Mouse (Mus musculus): Measurements from ENCODE around the gene Pclo.

GRCm38 (mm10) chr5:14691995-14692394 lies 177.3 kb downstream of the Pclo start:
- TF ChIP-seq CTCF (IDR thresholded peaks at IDR 0.05; ENCODE audit: low read depth) (no peak), EP300 (optimal IDR thresholded peaks at IDR 0.05) (no peak)
